Mouse (Mus musculus): Measurements from ENCODE around the gene Crygn. TPM values are rescaled to one million over a fixed set of nuclear protein-coding genes. Genes with fewer than 3 reads are reported as not detected.

Crygn gene
- polyA plus RNA-seq, 1 experiment = not detected

- Histone ChIP-seq H3K27ac (ENCODE audit: insufficient read depth, low read depth, low read length) (no peak overlapping the region), H3K36me3 (ENCODE audit: control insufficient read depth, insufficient read depth, low read length) (no peaks in the 10 kb centered on the region), H3K27me3 (ENCODE audit: control insufficient read depth, insufficient read depth, low read length) (no peaks in the 10 kb centered on the region), H3K4me1 (ENCODE audit: control insufficient read depth, insufficient read depth, insufficient read length, low read length) (peaks cover 16% of the 10 kb centered on the region), H3K4me3 (ENCODE audit: low read depth, low read length) (no peak overlapping the region)
- 34% methylated on average over 6 of the region's 6 CpGs for WGBS
- TF ChIP-seq CTCF (IDR thresholded peaks at IDR 0.05; ENCODE audit: extremely low read depth, insufficient read length, insufficient replicate concordance, low read depth, low read length) = no peak
- TF ChIP-seq POLR2A (IDR thresholded peaks at IDR 0.05; ENCODE audit: low read depth, low read length) = no peak
Observed at GRCm38 (mm10) chr5:24747533-24747932, 10.3 kb downstream of the Crygn start.

DNA sequence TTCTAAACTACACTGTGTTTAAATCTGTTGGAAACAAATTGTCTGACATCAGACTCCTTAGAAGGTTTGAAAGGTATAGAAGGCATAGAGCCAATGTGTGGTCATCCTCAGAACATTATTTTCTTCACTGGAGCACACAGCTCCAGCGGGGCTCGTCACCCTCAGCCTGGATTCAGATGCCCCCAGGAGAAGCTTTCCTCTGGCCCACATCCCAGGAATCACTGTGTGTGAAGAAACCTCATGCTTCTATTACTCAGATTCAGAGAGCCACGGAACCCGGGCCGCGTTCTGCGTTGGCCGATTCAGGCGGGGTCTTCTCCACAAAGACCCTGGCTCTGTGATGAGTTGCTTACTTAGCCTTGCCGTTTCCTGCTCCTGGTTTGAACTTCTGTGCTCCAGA lies 13.9 kb downstream of the Crygn start:
- Histone ChIP-seq H3K36me3 (ENCODE audit: control insufficient read depth, insufficient read depth, low read length) (no peaks in the 10 kb centered on the region), H3K27ac (ENCODE audit: insufficient read depth, low read depth, low read length) (no peak overlapping the region), H3K27me3 (ENCODE audit: control insufficient read depth, insufficient read depth, low read length) (no peaks in the 10 kb centered on the region), H3K4me1 (ENCODE audit: control insufficient read depth, insufficient read depth, insufficient read length, low read length) (no peaks in the 10 kb centered on the region; the same call in 1 of the 2 replicates), H3K4me3 (ENCODE audit: low read depth, low read length) (no peak overlapping the region)
- TF ChIP-seq POLR2A (IDR thresholded peaks at IDR 0.05; ENCODE audit: low read depth, low read length) (no peak), CTCF (IDR thresholded peaks at IDR 0.05; ENCODE audit: extremely low read depth, insufficient read length, insufficient replicate concordance, low read depth, low read length) (no peak)
- 90% methylated on average over 10 of the region's 10 CpGs for WGBS

GRCm38 (mm10) chr5:24741172-24741885 lies 16.5 kb downstream of the Crygn start:
- Histone ChIP-seq H3K27ac (ENCODE audit: insufficient read depth, low read depth, low read length) (no peak overlapping the region), H3K4me3 (ENCODE audit: low read depth, low read length) (no peak overlapping the region), H3K27me3 (ENCODE audit: control insufficient read depth, insufficient read depth, low read length) (no peaks in the 10 kb centered on the region), H3K36me3 (ENCODE audit: control insufficient read depth, insufficient read depth, low read length) (no peaks in the 10 kb centered on the region), H3K4me1 (ENCODE audit: control insufficient read depth, insufficient read depth, insufficient read length, low read length) (no peaks in the 10 kb centered on the region)
- 83% methylated on average over 15 of the region's 15 CpGs for WGBS
- no peak for TF ChIP-seq POLR2A (IDR thresholded peaks at IDR 0.05; ENCODE audit: low read depth, low read length)
- no peak for TF ChIP-seq CTCF (IDR thresholded peaks at IDR 0.05; ENCODE audit: extremely low read depth, insufficient read length, insufficient replicate concordance, low read depth, low read length)

- H3K4me3 ChIP-seq (ENCODE audit: low read depth, low read length) = peak overlapping the region; percentile 13; the same call in 1 of the 2 replicates
- WGBS = 48% methylated on average over 15 of the region's 15 CpGs
Observed at GRCm38 (mm10) chr5:24739141-24739753, 18.6 kb downstream of the Crygn start.

DNA sequence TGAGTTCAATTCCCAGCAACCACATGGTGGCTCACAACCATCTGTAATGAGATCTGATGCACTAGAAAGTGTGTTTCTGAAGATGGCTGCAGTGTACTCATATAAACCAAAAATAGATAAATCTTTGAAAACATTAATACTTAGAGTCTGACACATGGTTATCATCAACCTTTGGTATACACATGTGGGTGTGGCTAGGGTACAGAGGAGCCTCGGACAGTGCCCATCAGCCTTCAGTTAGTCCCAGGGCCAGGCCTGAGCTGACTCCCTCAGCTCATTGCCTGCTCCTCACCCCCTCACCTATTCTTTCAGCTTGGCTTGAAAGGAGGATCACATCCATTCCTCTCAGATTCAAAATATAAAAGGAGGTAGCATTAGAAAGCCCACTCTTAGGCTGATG lies 19.3 kb downstream of the Crygn start:
- 31% methylated on average over 1 of the region's 1 CpGs for WGBS
- Histone ChIP-seq H3K27me3 (ENCODE audit: control insufficient read depth, insufficient read depth, low read length) (no peaks in the 10 kb centered on the region), H3K36me3 (ENCODE audit: control insufficient read depth, insufficient read depth, low read length) (no peaks in the 10 kb centered on the region), H3K4me3 (ENCODE audit: low read depth, low read length) (no peak overlapping the region), H3K27ac (ENCODE audit: insufficient read depth, low read depth, low read length) (peak overlapping the region; percentile 4; the same call in 1 of the 2 replicates), H3K4me1 (ENCODE audit: control insufficient read depth, insufficient read depth, insufficient read length, low read length) (no peaks in the 10 kb centered on the region)
- TF ChIP-seq CTCF (IDR thresholded peaks at IDR 0.05; ENCODE audit: extremely low read depth, insufficient read length, insufficient replicate concordance, low read depth, low read length) = no peak
- no peak for TF ChIP-seq POLR2A (IDR thresholded peaks at IDR 0.05; ENCODE audit: low read depth, low read length)

More at GRCm38 (mm10) chr5:24739141-24739753, 18.6 kb downstream of the Crygn start:
- no peaks in the 10 kb centered on the region for H3K36me3 ChIP-seq (ENCODE audit: control insufficient read depth, insufficient read depth, low read length)
- TF ChIP-seq CTCF (IDR thresholded peaks at IDR 0.05; ENCODE audit: extremely low read depth, insufficient read length, insufficient replicate concordance, low read depth, low read length) = no peak
- 0 out of 2 replicates have a peak, but pooled peaks have one; percentile 25 for TF ChIP-seq POLR2A (IDR thresholded peaks at IDR 0.05; ENCODE audit: low read depth, low read length)
- H3K4me1 ChIP-seq (ENCODE audit: control insufficient read depth, insufficient read depth, insufficient read length, low read length) = no peaks in the 10 kb centered on the region
- peak overlapping the region; percentile 48 for H3K27ac ChIP-seq (ENCODE audit: insufficient read depth, low read depth, low read length)
- H3K27me3 ChIP-seq (ENCODE audit: control insufficient read depth, insufficient read depth, low read length) = no peaks in the 10 kb centered on the region

- H3K4me3 ChIP-seq (ENCODE audit: low read depth, low read length) = no peak overlapping the region
- no peaks in the 10 kb centered on the region for H3K36me3 ChIP-seq (ENCODE audit: control insufficient read depth, insufficient read depth, low read length)
- TF ChIP-seq POLR2A (IDR thresholded peaks at IDR 0.05; ENCODE audit: low read depth, low read length) (no peak), CTCF (IDR thresholded peaks at IDR 0.05; ENCODE audit: extremely low read depth, insufficient read length, insufficient replicate concordance, low read depth, low read length) (no peak)
- H3K4me1 ChIP-seq (ENCODE audit: control insufficient read depth, insufficient read depth, insufficient read length, low read length) = no peaks in the 10 kb centered on the region
- 95% methylated on average over 10 of the region's 10 CpGs for WGBS
- no peaks in the 10 kb centered on the region for H3K27me3 ChIP-seq (ENCODE audit: control insufficient read depth, insufficient read depth, low read length)
- no peak overlapping the region for H3K27ac ChIP-seq (ENCODE audit: insufficient read depth, low read depth, low read length)
Observed at GRCm38 (mm10) chr5:24737595-24737994, 20.2 kb downstream of the Crygn start.

GRCm38 (mm10) chr5:24733771-24734426 lies 23.9 kb downstream of the Crygn start:
- WGBS = 46% methylated on average over 7 of the region's 7 CpGs
- peaks cover 26% of the 10 kb centered on the region for H3K27me3 ChIP-seq (ENCODE audit: control insufficient read depth, insufficient read depth, low read length)
- H3K36me3 ChIP-seq (ENCODE audit: control insufficient read depth, insufficient read depth, low read length) = no peaks in the 10 kb centered on the region
- TF ChIP-seq CTCF (IDR thresholded peaks at IDR 0.05; ENCODE audit: extremely low read depth, insufficient read length, insufficient replicate concordance, low read depth, low read length) (no peak), POLR2A (IDR thresholded peaks at IDR 0.05; ENCODE audit: low read depth, low read length) (no peak)
- no peak overlapping the region for H3K4me3 ChIP-seq (ENCODE audit: low read depth, low read length)
- peaks cover 15% of the 10 kb centered on the region for H3K4me1 ChIP-seq (ENCODE audit: control insufficient read depth, insufficient read depth, insufficient read length, low read length)
- no peak overlapping the region for H3K27ac ChIP-seq (ENCODE audit: insufficient read depth, low read depth, low read length)

Measured in small intestine, adult 2 months (tissue).